Mouse (Mus musculus) kidney, adult 2 months (tissue): ENCODE data around the gene Ppp1r2. TPM values are rescaled to one million over a fixed set of nuclear protein-coding genes. Genes with fewer than 3 reads are reported as not detected.
"Not testable (repeated sequence)": the region's sequence is repeated elsewhere in the genome, so short reads cannot be mapped to it uniquely, and the experiment has no call there.

ENCODE experiments used
- DNase-seq: peaks from one replicate; pipeline ENCODE4 v3.0.0; 2021
- H3K27ac ChIP-seq: fragments of 200-500 bp; 2 replicates; pipeline ENCODE4 v1.5.1; 2012; ENCODE audit warnings: low read depth, low read length, control low read depth, inconsistent platforms; ENCODE audit not compliant: insufficient read depth
- H3K27me3 ChIP-seq: fragments of 200-500 bp; replicated peaks from 2 replicates; pipeline ENCODE4 v1.6.1; 2012; ENCODE audit warnings: mild to moderate bottlenecking, moderate library complexity, low read length, inconsistent platforms; ENCODE audit not compliant: control insufficient read depth, insufficient read depth
- H3K36me3 ChIP-seq: fragments of 200-500 bp; 2 replicates; pipeline ENCODE4 v1.6.1; 2012; ENCODE audit warnings: mild to moderate bottlenecking, moderate library complexity, low read length, inconsistent platforms; ENCODE audit not compliant: control insufficient read depth, insufficient read depth
- H3K4me1 ChIP-seq: fragments of 200-500 bp; 2 replicates; pipeline ENCODE4 v1.6.1; 2011; ENCODE audit warnings: low read length; ENCODE audit not compliant: control insufficient read depth, insufficient read depth
- H3K4me3 ChIP-seq: fragments of 200-500 bp; 2 replicates; pipeline ENCODE4 v1.5.1; 2011; ENCODE audit warnings: mild to moderate bottlenecking, low read depth, low read length, control low read depth; ENCODE audit not compliant: insufficient read depth
- CTCF ChIP-seq: fragments of 200-500 bp; conservative IDR thresholded peaks from 2 replicates; pipeline ENCODE4 v1.5.1; 2011; ENCODE audit warnings: low read depth, mild to moderate bottlenecking, control low read depth, low read length, moderate library complexity, mixed read lengths; ENCODE audit not compliant: insufficient read depth, insufficient read length
- POLR2A ChIP-seq: fragments of 200-500 bp; IDR thresholded peaks from one replicate; pipeline ENCODE4 v1.6.1; 2011; ENCODE audit warnings: low read depth, low read length, control low read depth
- WGBS: fragments of 180-500 bp; shearing (Covaris S2); methylation state at CpG from one replicate; pipeline ENCODE4 v1.1.7; 2018; 5-methylcytosine and 5-hydroxymethylcytosine counted together
- polyA plus RNA-seq: library from polyadenylated mRNA; depleted of rRNA; stranded (reverse); fragments of >200 nt; gene quantifications from 2 replicates; pipeline ENCODE4 v1.2.3, GENCODE M21; 2012; rRNA removed

Ppp1r2 gene
- polyA plus RNA-seq: 30.4 and 33.5 TPM in 2 replicates

DNA sequence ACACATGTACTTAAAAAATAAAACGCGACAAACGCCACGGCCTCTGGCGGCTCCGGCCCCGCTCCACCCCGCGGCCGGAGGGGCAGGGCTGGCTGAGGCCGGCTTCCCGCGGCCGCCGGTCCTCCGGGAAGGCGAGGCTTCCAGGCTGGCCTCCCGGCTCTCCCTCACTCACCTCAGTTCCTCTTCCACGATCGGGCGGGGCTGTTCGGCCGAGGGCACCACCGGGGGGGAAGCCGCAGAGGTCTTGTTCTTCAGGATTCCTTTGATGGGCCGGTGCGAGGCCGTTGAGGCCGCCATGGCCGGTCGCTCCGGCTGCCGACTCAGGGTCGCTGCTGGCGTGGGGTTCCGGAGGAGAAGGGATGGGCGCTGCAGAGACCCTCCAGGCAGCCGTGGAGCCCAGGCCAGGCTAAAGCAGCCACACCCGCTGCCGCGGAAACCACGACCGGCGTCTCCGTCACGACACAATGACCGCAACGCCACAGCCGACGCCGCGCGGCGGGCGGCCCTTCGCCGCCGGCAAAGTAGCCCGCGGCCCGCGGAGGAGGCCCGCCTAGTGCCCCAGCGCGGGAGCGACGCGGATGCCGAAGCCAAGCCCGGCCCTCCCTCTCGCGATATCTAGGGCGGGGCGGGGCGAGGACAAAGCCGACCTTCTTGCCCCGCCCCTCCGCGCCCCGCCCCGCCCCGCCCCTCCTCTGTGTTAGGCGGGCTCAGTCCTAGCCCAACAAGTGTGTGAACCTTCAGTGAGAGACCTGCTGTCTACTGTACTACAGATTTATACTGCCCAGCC is at the start of gene Ppp1r2:
Gene Ppp1r2, minus strand, starts transcription at position 604 of the 787 bp plus-strand sequence.
- Histone ChIP-seq H3K36me3 (no peaks in the 10 kb centered on the region), H3K4me3 (peak within 1 kb of the TSS; percentile 93), H3K4me1 (peaks cover 10% of the 10 kb centered on the region; the same call in 1 of the 2 replicates), H3K27ac (peak within 1 kb of the TSS; percentile 84), H3K27me3 (no peaks in the 10 kb centered on the region)
- DNase-seq: peak; percentile 95
- TF ChIP-seq CTCF: no peak
- TF ChIP-seq POLR2A: peak; percentile 70
- under 1% methylated on average over 81 of the region's 83 CpGs for WGBS

DNA sequence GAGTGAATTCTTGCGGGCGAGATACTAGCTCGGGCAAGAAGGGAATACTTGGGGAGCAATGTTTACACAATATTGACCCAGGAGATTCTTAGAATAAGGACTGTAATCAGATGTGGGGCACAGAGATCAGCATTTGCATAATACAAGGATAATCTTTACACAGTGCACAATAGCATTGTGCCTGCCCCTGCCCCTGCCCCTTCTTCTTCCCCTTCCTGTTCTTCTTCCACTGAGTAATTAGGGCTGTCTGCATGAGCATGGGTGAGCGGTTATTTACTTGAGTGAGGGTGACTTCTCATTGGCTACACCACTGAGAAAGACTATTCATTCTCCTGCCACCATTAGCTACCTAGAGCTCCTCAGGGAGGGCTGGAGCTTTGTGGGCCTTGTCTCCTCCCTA is 46.4 kb upstream of the Ppp1r2 start:
- 80% methylated on average over 4 of the region's 4 CpGs for WGBS

DNA sequence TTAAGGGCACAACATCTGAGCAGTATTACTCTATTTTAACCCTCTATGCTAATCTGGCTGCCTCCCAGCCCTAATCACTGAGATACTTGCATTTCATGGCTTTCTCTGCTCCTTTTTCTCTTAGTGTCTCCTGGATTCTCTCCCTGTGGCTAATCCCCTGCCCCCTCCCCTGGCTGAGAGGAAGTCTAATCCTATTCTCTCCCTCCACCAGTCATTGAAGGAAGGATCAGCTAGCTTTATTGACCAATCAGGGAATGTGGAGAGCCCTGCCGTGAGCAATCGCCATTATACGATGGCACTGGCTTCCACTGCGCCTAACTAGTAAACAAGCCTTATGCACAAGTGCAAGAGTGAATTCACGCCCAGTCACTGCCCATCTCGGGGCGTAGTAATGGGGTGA is 45.9 kb upstream of the Ppp1r2 start:
- H3K4me3 ChIP-seq: no peak overlapping the region
- no peaks in the 10 kb centered on the region for H3K4me1 ChIP-seq
- DNase-seq: no peak
- no peaks in the 10 kb centered on the region for H3K27me3 ChIP-seq
- no peak for TF ChIP-seq POLR2A
- no peak for TF ChIP-seq CTCF
- 89% methylated on average over 7 of the region's 7 CpGs for WGBS
- H3K27ac ChIP-seq: no peak overlapping the region
- H3K36me3 ChIP-seq: no peaks in the 10 kb centered on the region

More for the DNA sequence above, 46.4 kb upstream of the Ppp1r2 start:
- no peak overlapping the region for H3K4me3 ChIP-seq
- TF ChIP-seq CTCF: no peak
- TF ChIP-seq POLR2A: no peak
- DNase-seq: no peak
- H3K27me3 ChIP-seq: no peaks in the 10 kb centered on the region
- H3K36me3 ChIP-seq: no peaks in the 10 kb centered on the region
- H3K4me1 ChIP-seq: no peaks in the 10 kb centered on the region
- no peak overlapping the region for H3K27ac ChIP-seq

DNA sequence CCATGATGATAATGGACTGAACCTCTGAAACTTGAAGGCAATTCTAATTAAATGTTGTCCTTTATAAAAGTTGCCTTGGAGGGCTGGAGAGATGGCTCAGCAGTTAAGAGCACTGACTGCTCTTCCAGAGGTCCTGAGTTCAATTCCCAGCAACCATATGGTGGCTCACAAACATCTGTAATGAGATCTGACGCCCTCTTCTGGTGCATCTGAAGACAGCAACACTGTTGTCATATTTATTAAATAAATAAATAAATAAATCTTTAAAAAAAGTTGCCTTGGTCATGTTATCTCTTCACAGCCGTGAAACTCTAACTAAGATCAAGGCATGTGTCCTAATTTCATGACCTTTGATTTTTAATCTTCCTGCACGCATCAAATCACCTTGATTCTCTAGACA is 44.6 kb upstream of the Ppp1r2 start:
- not testable (repeated sequence) for H3K27ac ChIP-seq, H3K27me3 ChIP-seq
- 58% methylated on average over 3 of the region's 3 CpGs for WGBS

DNA sequence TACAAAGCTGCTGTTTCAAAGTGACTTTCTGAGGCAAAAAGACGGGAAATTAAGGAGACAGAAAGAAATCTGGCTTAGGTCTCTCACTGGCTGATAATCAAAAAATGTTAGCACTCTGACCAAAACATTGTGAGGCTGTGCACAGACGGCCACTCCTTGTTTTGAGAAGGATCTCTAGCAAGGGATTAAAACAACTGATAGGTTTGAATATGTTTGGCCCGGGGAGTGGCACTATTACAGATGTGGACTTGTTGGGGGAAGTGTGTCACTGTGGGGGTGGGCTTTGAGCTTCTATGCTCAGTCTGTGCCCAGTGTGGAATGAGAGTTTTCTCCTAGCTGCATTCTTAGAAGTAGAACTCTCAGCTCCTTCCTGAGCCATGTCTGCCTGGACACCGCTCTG is 44.2 kb upstream of the Ppp1r2 start:
- no peaks in the 10 kb centered on the region for H3K4me1 ChIP-seq
- WGBS: 60% methylated on average over 4 of the region's 4 CpGs
- no peaks in the 10 kb centered on the region for H3K27me3 ChIP-seq
- no peak overlapping the region for H3K27ac ChIP-seq
- no peaks in the 10 kb centered on the region for H3K36me3 ChIP-seq
- DNase-seq: peak; percentile 9
- TF ChIP-seq POLR2A (no peak), CTCF (no peak)
- no peak overlapping the region for H3K4me3 ChIP-seq

More for the DNA sequence above, 44.6 kb upstream of the Ppp1r2 start:
- not testable (repeated sequence) for H3K36me3 ChIP-seq, DNase-seq, H3K4me1 ChIP-seq, H3K4me3 ChIP-seq

DNA sequence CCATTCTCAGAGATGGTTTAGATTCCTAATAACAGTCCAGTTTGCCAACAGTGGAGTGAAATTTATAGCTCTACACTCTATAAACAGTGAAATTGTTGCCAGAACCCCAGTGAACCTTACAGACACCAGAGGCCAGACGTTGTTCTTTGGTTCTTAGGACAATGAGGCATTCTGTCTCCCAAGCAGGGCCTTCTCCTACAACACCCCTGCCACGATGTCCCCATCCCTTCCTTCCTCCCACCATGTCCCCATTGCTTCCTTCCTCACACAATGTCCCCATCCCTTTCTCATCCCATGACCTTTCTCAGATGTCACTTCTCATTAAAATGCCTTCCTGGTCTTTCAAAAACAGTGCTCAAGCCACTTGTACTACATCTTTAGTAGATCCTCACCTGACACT is 43.3 kb upstream of the Ppp1r2 start:
- TF ChIP-seq CTCF (no peak), POLR2A (no peak)
- WGBS: 50% methylated on average over 2 of the region's 2 CpGs
- H3K4me1 ChIP-seq: no peaks in the 10 kb centered on the region
- no peak overlapping the region for H3K27ac ChIP-seq
- no peaks in the 10 kb centered on the region for H3K27me3 ChIP-seq
- DNase-seq: no peak
- no peak overlapping the region for H3K4me3 ChIP-seq
- H3K36me3 ChIP-seq: no peaks in the 10 kb centered on the region

DNA sequence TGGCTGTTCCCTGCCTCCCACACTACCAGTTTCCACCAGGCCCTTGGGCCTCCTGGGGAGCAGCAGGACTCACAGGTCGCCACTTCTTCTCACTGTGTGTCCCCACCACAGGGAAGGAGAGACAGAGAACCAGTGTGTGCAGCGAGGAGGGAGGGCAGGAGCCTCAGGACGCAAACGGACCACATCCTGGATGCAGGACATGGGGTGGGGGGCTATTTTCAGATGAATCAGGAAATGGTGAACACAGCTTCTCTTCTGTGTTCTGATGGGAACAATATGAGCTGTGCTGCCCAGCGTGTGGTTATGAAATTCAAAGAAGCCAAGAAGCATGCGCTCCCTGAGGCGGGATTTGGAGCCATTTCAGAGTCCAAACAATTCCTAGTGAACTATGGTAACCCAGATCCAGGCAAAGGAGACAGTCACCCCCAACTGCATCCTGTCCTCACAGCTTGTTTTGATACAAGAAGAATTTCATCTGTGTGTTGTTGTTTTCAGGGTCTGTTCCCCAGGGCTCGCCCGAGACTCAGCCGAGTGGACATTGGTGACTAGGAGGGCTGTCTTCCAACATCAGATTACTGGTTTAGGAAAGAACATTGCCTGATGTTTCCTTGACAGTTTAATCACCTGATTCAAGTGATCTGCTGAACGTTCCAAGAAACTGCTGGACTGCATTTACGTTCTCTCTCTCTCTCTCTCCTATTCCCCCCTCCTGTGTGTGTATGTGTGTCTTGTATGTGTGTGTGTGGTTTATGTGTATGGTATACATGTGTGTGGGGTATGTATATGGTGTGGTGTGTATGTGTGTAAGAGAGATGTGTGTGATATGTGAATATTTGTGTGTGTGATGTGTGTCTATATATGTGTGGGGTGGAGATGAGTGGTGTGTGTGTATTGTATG is 41.4 kb upstream of the Ppp1r2 start:
- 44% methylated on average over 12 of the region's 12 CpGs for whole genome bisulfite sequencing
- H3K36me3 ChIP-seq, H3K4me1 ChIP-seq, H3K4me3 ChIP-seq, H3K27me3 ChIP-seq: not testable (repeated sequence)
- DNase-seq: peak; percentile 68
- 0 out of 2 replicates have a peak overlapping the region, but pooled peaks have one; percentile 63 for H3K27ac ChIP-seq
